Mouse (Mus musculus): ENCODE data around the gene Eif3j1.
A peak's percentile ranks its signal among the peaks of the same experiment; 100 is the strongest.
"Not testable (repeated sequence)": the region's sequence is repeated elsewhere in the genome, so short reads cannot be mapped to it uniquely, and the experiment has no call there.

The Eif3j1 gene

GRCm38 (mm10) chr2:122027862-122028755 lies at the start of gene Eif3j1:
Gene Eif3j1, plus strand, starts transcription at chr2:122028546.
- DNase-seq (ENCODE audit: low spot score in 2 of 2), result peak; percentile 73 to 84

GRCm38 (mm10) chr2:121995738-121996137 lies 32.6 kb upstream of the Eif3j1 start:
- no peak for DNase-seq (ENCODE audit: low spot score in 2 of 2)

GRCm38 (mm10) chr2:122008832-122009231 lies 19.5 kb upstream of the Eif3j1 start:
- DNase-seq (ENCODE audit: low spot score in 2 of 2), result no peak

GRCm38 (mm10) chr2:122011441-122011840 lies 16.9 kb upstream of the Eif3j1 start:
- DNase-seq (ENCODE audit: low spot score in 2 of 2), result no peak

- no peak for DNase-seq (ENCODE audit: low spot score in 2 of 2)
These were observed 9.6 kb upstream of the Eif3j1 start for GRCm38 (mm10) chr2:122018705-122019104.

- DNase-seq (ENCODE audit: low spot score in 2 of 2), result no peak
These were observed 6.1 kb upstream of the Eif3j1 start for GRCm38 (mm10) chr2:122022284-122022683.

GRCm38 (mm10) chr2:122027091-122027490 lies 1.3 kb upstream of the Eif3j1 start:
- not testable (repeated sequence) for DNase-seq (ENCODE audit: low spot score in 2 of 2)

- peak; percentile 22 to 68 for DNase-seq (ENCODE audit: low spot score in 2 of 2)
These were observed 682 bp downstream of the Eif3j1 start for GRCm38 (mm10) chr2:122028756-122029700.

- no peak for DNase-seq (ENCODE audit: low spot score in 2 of 2)
These were observed 3.6 kb downstream of the Eif3j1 start for GRCm38 (mm10) chr2:122031970-122032369.

GRCm38 (mm10) chr2:122036064-122036463 lies 7.7 kb downstream of the Eif3j1 start:
- no peak for DNase-seq (ENCODE audit: low spot score in 2 of 2)

GRCm38 (mm10) chr2:122043926-122044325 lies 15.6 kb downstream of the Eif3j1 start:
- DNase-seq (ENCODE audit: low spot score in 2 of 2), result no peak

GRCm38 (mm10) chr2:122059365-122060115 lies 31.2 kb downstream of the Eif3j1 start:
- no peak for DNase-seq (ENCODE audit: low spot score in 2 of 2)

GRCm38 (mm10) chr2:122065200-122065969 lies 37.0 kb downstream of the Eif3j1 start:
- DNase-seq (ENCODE audit: low spot score in 2 of 2), result no peak

GRCm38 (mm10) chr2:122066241-122066640 lies 37.9 kb downstream of the Eif3j1 start:
- no peak for DNase-seq (ENCODE audit: low spot score in 2 of 2)

GRCm38 (mm10) chr2:122069144-122069912 lies 41.0 kb downstream of the Eif3j1 start:
- DNase-seq (ENCODE audit: low spot score in 2 of 2), result no peak

GRCm38 (mm10) chr2:122069922-122070321 lies 41.6 kb downstream of the Eif3j1 start:
- peak; percentile 18 to 41 for DNase-seq (ENCODE audit: low spot score in 2 of 2)

GRCm38 (mm10) chr2:122081728-122082456 lies 53.5 kb downstream of the Eif3j1 start:
- no peak for DNase-seq (ENCODE audit: low spot score in 2 of 2)

GRCm38 (mm10) chr2:122086446-122086845 lies 58.1 kb downstream of the Eif3j1 start:
- DNase-seq (ENCODE audit: low spot score in 2 of 2), result no peak

GRCm38 (mm10) chr2:122093844-122094243 lies 65.5 kb downstream of the Eif3j1 start:
- no peak for DNase-seq (ENCODE audit: low spot score in 2 of 2)

Measured in urinary bladder, adult 18-20 months (tissue).